Mouse (Mus musculus): ENCODE measurements around the gene Ercc1. TPM values are rescaled to one million over a fixed set of nuclear protein-coding genes. Genes with fewer than 3 reads are reported as not detected.

The Ercc1 gene
- polyA plus RNA-seq, 1 experiment from 2014 or later, result 14.0 TPM

GRCm38 (mm10) chr7:19375368-19375767 lies 30.8 kb downstream of the Ercc1 start:
- H3K27me3 ChIP-seq, result no peaks in the 10 kb centered on the region; the same call in 1 of the 2 replicates
- no peak overlapping the region for H3K9ac ChIP-seq
- no peak overlapping the region for H3K27ac ChIP-seq (replicated peaks)
- H3K4me3 ChIP-seq (replicated peaks), result no peak overlapping the region
- WGBS (ENCODE audit: insufficient replicate concordance), result 70% methylated on average over 18 of the region's 18 CpGs
- no peak for ATAC-seq (ENCODE audit: insufficient read depth)
- H3K4me2 ChIP-seq, result no peak overlapping the region
- no peaks in the 10 kb centered on the region for H3K4me1 ChIP-seq (replicated peaks)
- H3K9me3 ChIP-seq (replicated peaks), result no peaks in the 10 kb centered on the region
- H3K36me3 ChIP-seq (replicated peaks), result no peaks in the 10 kb centered on the region; the same call in 1 of the 2 replicates

GRCm38 (mm10) chr7:19376019-19376418 lies 31.4 kb downstream of the Ercc1 start:
- peak; percentile 48; the same call in 1 of the 2 replicates for ATAC-seq (ENCODE audit: insufficient read depth)
- Histone ChIP-seq H3K4me2 (no peak overlapping the region), H3K9me3 (replicated peaks) (no peaks in the 10 kb centered on the region), H3K27ac (replicated peaks) (no peak overlapping the region), H3K4me3 (replicated peaks) (no peak overlapping the region), H3K9ac (no peak overlapping the region), H3K4me1 (replicated peaks) (0 out of 2 replicates have a peak, but pooled peaks cover 1% of the 10 kb centered on the region), H3K27me3 (no peaks in the 10 kb centered on the region), H3K36me3 (replicated peaks) (no peaks in the 10 kb centered on the region; the same call in 1 of the 2 replicates)
- 67% methylated on average over 4 of the region's 4 CpGs for WGBS (ENCODE audit: insufficient replicate concordance)

GRCm38 (mm10) chr7:19378049-19378448 lies 33.5 kb downstream of the Ercc1 start:
- ATAC-seq (ENCODE audit: insufficient read depth), result no peak
- WGBS (ENCODE audit: insufficient replicate concordance), result 61% methylated on average over 8 of the region's 8 CpGs
- no peak overlapping the region for H3K9ac ChIP-seq
- no peaks in the 10 kb centered on the region; the same call in 1 of the 2 replicates for H3K36me3 ChIP-seq (replicated peaks)
- H3K9me3 ChIP-seq (replicated peaks), result no peaks in the 10 kb centered on the region
- H3K4me2 ChIP-seq, result no peak overlapping the region
- H3K4me1 ChIP-seq (replicated peaks), result peaks cover 17% of the 10 kb centered on the region
- no peak overlapping the region for H3K27ac ChIP-seq (replicated peaks)
- no peaks in the 10 kb centered on the region for H3K27me3 ChIP-seq
- H3K4me3 ChIP-seq (replicated peaks), result no peak overlapping the region

- 0 out of 2 replicates have a peak within 1 kb of the TSS, but pooled peaks have one; percentile 31 for H3K27ac ChIP-seq (replicated peaks)
- WGBS (ENCODE audit: insufficient replicate concordance), result 4% methylated on average over 47 of the region's 48 CpGs
These were observed 37.0 kb downstream of the Ercc1 start, which contains the start of gene Ercc2 for GRCm38 (mm10) chr7:19381377-19382165. Gene Ercc2, plus strand, starts transcription at chr7:19382010.

GRCm38 (mm10) chr7:19382166-19382541 lies 37.6 kb downstream of the Ercc1 start:
- Histone ChIP-seq H3K4me3 (replicated peaks) (peak overlapping the region; percentile 82), H3K9ac (peak overlapping the region; percentile 67), H3K27ac (replicated peaks) (0 out of 2 replicates have a peak overlapping the region, but pooled peaks have one; percentile 31), H3K27me3 (no peaks in the 10 kb centered on the region), H3K4me2 (peak overlapping the region; percentile 86), H3K4me1 (replicated peaks) (peaks cover 26% of the 10 kb centered on the region), H3K9me3 (replicated peaks) (no peaks in the 10 kb centered on the region), H3K36me3 (replicated peaks) (peaks cover 28% of the 10 kb centered on the region)
- WGBS (ENCODE audit: insufficient replicate concordance), result under 1% methylated on average over 32 of the region's 37 CpGs
- ATAC-seq (ENCODE audit: insufficient read depth), result peak; percentile 68

More at GRCm38 (mm10) chr7:19381377-19382165, 37.0 kb downstream of the Ercc1 start, which contains the start of gene Ercc2:
- Histone ChIP-seq H3K36me3 (replicated peaks) (peaks cover 22% of the 10 kb centered on the region), H3K27me3 (no peaks in the 10 kb centered on the region), H3K4me1 (replicated peaks) (peaks cover 23% of the 10 kb centered on the region), H3K4me3 (replicated peaks) (peak within 1 kb of the TSS; percentile 82), H3K9me3 (replicated peaks) (no peaks in the 10 kb centered on the region), H3K9ac (peak within 1 kb of the TSS; percentile 67), H3K4me2 (peak within 1 kb of the TSS; percentile 86)
- peak; percentile 95 for ATAC-seq (ENCODE audit: insufficient read depth)

- Histone ChIP-seq H3K9me3 (replicated peaks) (no peaks in the 10 kb centered on the region), H3K4me1 (replicated peaks) (peaks cover 30% of the 10 kb centered on the region), H3K27ac (replicated peaks) (no peak overlapping the region), H3K36me3 (replicated peaks) (peaks cover 42% of the 10 kb centered on the region), H3K9ac (no peak overlapping the region), H3K4me3 (replicated peaks) (no peak overlapping the region), H3K4me2 (no peak overlapping the region), H3K27me3 (no peaks in the 10 kb centered on the region)
- no peak for ATAC-seq (ENCODE audit: insufficient read depth)
- WGBS (ENCODE audit: insufficient replicate concordance), result 80% methylated on average over 9 of the region's 9 CpGs
These were observed 39.1 kb downstream of the Ercc1 start for GRCm38 (mm10) chr7:19383708-19384107.

GRCm38 (mm10) chr7:19388699-19389413 lies 44.3 kb downstream of the Ercc1 start:
- no peaks in the 10 kb centered on the region for H3K9me3 ChIP-seq (replicated peaks)
- WGBS (ENCODE audit: insufficient replicate concordance), result 75% methylated on average over 10 of the region's 10 CpGs
- 0 out of 2 replicates have a peak, but pooled peaks cover 8% of the 10 kb centered on the region for H3K4me1 ChIP-seq (replicated peaks)
- H3K36me3 ChIP-seq (replicated peaks), result peaks cover 92% of the 10 kb centered on the region
- no peak overlapping the region for H3K27ac ChIP-seq (replicated peaks)
- H3K27me3 ChIP-seq, result no peaks in the 10 kb centered on the region
- H3K9ac ChIP-seq, result no peak overlapping the region
- ATAC-seq (ENCODE audit: insufficient read depth), result no peak
- no peak overlapping the region for H3K4me3 ChIP-seq (replicated peaks)
- no peak overlapping the region for H3K4me2 ChIP-seq

- no peak overlapping the region for H3K4me3 ChIP-seq (replicated peaks)
- H3K36me3 ChIP-seq (replicated peaks), result peaks cover 58% of the 10 kb centered on the region
- WGBS (ENCODE audit: insufficient replicate concordance), result 85% methylated on average over 8 of the region's 8 CpGs
- ATAC-seq (ENCODE audit: insufficient read depth), result no peak
- no peak overlapping the region for H3K9ac ChIP-seq
- H3K4me2 ChIP-seq, result no peak overlapping the region
- H3K27ac ChIP-seq (replicated peaks), result no peak overlapping the region
- peaks cover 8% of the 10 kb centered on the region for H3K27me3 ChIP-seq
- H3K9me3 ChIP-seq (replicated peaks), result no peaks in the 10 kb centered on the region
- H3K4me1 ChIP-seq (replicated peaks), result peaks cover 4% of the 10 kb centered on the region; the same call in 1 of the 2 replicates
These were observed 49.9 kb downstream of the Ercc1 start for GRCm38 (mm10) chr7:19394484-19394883.

- Histone ChIP-seq H3K9ac (no peak overlapping the region), H3K27ac (replicated peaks) (no peak overlapping the region), H3K9me3 (replicated peaks) (no peaks in the 10 kb centered on the region; the same call in 1 of the 2 replicates), H3K4me3 (replicated peaks) (peak overlapping the region; percentile 25; the same call in 1 of the 2 replicates), H3K4me1 (replicated peaks) (peaks cover 21% of the 10 kb centered on the region), H3K27me3 (peaks cover 58% of the 10 kb centered on the region), H3K36me3 (replicated peaks) (peaks cover 7% of the 10 kb centered on the region), H3K4me2 (peak overlapping the region; percentile 55)
- ATAC-seq (ENCODE audit: insufficient read depth), result no peak
- 4% methylated on average over 27 of the region's 27 CpGs for WGBS (ENCODE audit: insufficient replicate concordance)
These were observed 55.1 kb downstream of the Ercc1 start for GRCm38 (mm10) chr7:19399496-19400280.

- no peak for ATAC-seq (ENCODE audit: insufficient read depth)
- Histone ChIP-seq H3K9ac (no peak overlapping the region), H3K9me3 (replicated peaks) (no peaks in the 10 kb centered on the region; the same call in 1 of the 2 replicates), H3K4me2 (no peak overlapping the region), H3K4me3 (replicated peaks) (no peak overlapping the region), H3K27ac (replicated peaks) (no peak overlapping the region), H3K36me3 (replicated peaks) (no peaks in the 10 kb centered on the region), H3K4me1 (replicated peaks) (peaks cover 27% of the 10 kb centered on the region), H3K27me3 (peaks cover 71% of the 10 kb centered on the region)
- WGBS (ENCODE audit: insufficient replicate concordance), result 58% methylated on average over 4 of the region's 4 CpGs
These were observed 56.4 kb downstream of the Ercc1 start for GRCm38 (mm10) chr7:19400946-19401345.
